Mouse (Mus musculus): ENCODE data around the gene Scly. TPM values are rescaled to one million over a fixed set of nuclear protein-coding genes. Genes with fewer than 3 reads are reported as not detected.

Gene Scly
- polyA plus RNA-seq, 1 experiment from 2014 or later, result 12.7 TPM

DNA sequence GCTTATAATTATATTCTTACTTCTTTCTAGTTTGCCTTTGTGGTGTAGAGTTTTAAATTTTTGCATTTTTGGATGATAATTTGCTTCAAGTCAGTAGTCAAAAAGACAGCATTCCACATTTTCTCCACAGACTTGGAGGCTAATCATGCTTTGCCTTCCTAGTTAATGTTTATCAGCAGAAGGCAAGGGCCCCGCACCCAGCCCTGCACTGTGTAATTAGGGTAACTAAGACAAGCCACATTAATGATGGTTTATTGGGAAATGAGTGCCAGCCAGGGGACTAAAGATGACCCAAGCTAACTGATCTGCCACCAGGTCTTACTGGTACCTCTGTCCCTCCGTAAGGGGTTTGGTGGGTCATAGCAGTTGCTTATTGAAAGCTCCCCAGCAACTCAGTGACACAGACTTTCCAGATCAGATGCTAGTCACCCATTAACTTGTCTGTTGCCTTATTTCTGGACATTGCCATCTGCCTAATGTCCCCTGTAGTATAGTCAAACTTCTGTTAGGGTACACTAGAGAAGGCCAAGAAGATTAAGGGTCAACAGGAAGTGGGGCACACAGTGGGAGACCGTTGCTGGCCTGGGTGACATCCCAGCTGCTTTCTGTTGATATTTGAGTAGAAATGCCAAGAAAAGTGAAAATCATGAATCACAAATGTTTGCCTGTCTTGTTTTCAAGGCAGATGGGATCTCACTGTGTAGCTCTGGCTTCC is 3.2 kb downstream of the Scly start:
- H3K27ac ChIP-seq (replicated peaks), result no peak overlapping the region
- no peak for ATAC-seq (ENCODE audit: insufficient number of reproducible peaks, low FRiP score, low TSS enrichment, low read depth)
- H3K4me2 ChIP-seq (replicated peaks), result no peak overlapping the region
- no peak overlapping the region for H3K4me3 ChIP-seq (replicated peaks)
- H3K4me1 ChIP-seq, result peaks cover 14% of the 10 kb centered on the region
- H3K27me3 ChIP-seq, result no peaks in the 10 kb centered on the region
- peaks cover 14% of the 10 kb centered on the region for H3K36me3 ChIP-seq
- H3K9ac ChIP-seq, result no peak overlapping the region
- WGBS, result 79% methylated on average over 3 of the region's 3 CpGs
- no peaks in the 10 kb centered on the region for H3K9me3 ChIP-seq (replicated peaks)

DNA sequence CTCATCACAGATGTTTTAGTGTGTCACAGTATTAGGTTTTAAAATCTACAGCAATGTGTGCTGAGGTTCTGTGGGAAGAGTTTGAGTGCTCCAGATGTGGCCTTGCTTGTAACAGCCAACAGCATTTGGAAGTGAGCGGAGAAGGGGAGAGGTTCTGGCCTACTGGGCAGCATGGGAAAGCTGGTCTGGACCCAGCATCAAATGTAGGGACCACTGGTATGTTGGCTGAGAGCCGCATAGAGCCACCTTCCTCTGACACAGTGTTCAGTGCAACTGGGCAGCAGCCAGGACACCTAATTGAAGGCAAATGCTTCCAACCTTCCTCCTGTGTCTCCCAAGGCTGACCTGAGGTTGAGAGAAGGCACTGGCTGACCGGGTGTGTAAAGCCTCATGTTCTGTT is 3.9 kb downstream of the Scly start:
- Histone ChIP-seq H3K4me3 (replicated peaks) (no peak overlapping the region), H3K36me3 (peaks cover 17% of the 10 kb centered on the region), H3K4me2 (replicated peaks) (no peak overlapping the region), H3K9ac (no peak overlapping the region), H3K4me1 (peaks cover 14% of the 10 kb centered on the region), H3K9me3 (replicated peaks) (no peaks in the 10 kb centered on the region), H3K27ac (replicated peaks) (no peak overlapping the region), H3K27me3 (no peaks in the 10 kb centered on the region)
- ATAC-seq (ENCODE audit: insufficient number of reproducible peaks, low FRiP score, low TSS enrichment, low read depth), result no peak
- WGBS, result 92% methylated on average over 3 of the region's 3 CpGs

DNA sequence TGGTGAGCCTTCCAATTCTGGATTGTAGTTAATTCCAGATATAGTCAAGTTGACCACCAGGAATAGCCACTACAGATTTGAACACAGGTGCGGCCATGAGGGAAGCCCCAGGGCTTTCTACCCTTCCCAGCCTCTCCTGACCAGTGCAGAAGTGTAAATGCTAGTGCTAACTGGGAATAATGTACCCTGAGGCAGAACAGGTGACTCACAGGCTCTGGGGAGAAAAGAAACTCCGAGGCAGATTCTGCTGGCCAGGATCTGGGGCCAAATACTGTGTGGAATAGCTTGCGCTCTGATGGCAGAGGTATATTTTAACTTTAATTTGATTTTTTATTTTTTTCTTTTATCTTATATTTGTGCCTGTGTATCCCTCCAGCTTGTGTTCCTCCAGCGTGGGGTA is 6.5 kb downstream of the Scly start:
- H3K9ac ChIP-seq, result no peak overlapping the region

DNA sequence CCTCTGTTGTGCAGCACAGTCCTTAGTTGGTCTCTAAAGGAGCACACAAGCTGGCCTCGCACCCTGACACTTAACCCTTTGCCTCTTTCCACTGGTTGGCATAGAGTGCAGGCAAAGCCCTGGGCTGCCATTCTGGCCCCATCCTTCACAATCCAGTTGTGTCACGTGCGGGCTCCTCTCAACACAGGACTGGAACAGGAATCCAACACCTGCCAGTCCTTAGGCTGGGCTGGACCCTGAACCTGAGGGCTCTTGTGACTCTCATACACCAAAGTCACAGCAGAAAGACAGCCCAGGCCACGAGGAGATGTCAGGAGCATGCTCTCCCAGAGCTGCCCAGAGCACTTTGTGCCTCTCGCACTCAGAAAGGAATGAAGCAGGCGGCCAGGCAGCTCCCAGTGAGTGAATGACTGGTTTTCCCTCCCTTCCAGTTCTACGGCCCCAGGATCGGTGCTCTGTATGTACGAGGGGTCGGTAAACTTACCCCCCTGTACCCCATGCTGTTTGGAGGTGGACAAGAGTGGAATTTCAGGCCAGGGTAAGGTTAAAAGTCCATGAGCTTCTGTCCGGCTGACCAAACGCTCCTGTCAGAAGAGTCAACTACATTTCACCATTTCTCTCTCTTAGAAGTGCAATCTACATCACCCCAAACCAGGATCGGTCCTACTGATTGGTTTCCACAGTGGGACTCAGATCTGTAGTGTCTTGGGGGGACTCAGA is 11.4 kb downstream of the Scly start:
- Histone ChIP-seq H3K4me1 (peaks cover 7% of the 10 kb centered on the region; the same call in 1 of the 2 replicates), H3K9me3 (replicated peaks) (no peaks in the 10 kb centered on the region), H3K27ac (replicated peaks) (no peak overlapping the region), H3K9ac (no peak overlapping the region), H3K27me3 (no peaks in the 10 kb centered on the region), H3K36me3 (peaks cover 52% of the 10 kb centered on the region), H3K4me3 (replicated peaks) (no peak overlapping the region), H3K4me2 (replicated peaks) (no peak overlapping the region)
- 90% methylated on average over 13 of the region's 13 CpGs for WGBS
- no peak for ATAC-seq (ENCODE audit: insufficient number of reproducible peaks, low FRiP score, low TSS enrichment, low read depth)

More for the DNA sequence above, 6.5 kb downstream of the Scly start:
- no peaks in the 10 kb centered on the region for H3K9me3 ChIP-seq (replicated peaks)
- H3K4me1 ChIP-seq, result peaks cover under 1% of the 10 kb centered on the region; the same call in 1 of the 2 replicates
- H3K27me3 ChIP-seq, result no peaks in the 10 kb centered on the region
- H3K4me2 ChIP-seq (replicated peaks), result no peak overlapping the region
- no peak overlapping the region for H3K27ac ChIP-seq (replicated peaks)
- no peak for ATAC-seq (ENCODE audit: insufficient number of reproducible peaks, low FRiP score, low TSS enrichment, low read depth)
- WGBS, result 84% methylated on average over 4 of the region's 4 CpGs
- peaks cover 36% of the 10 kb centered on the region for H3K36me3 ChIP-seq
- no peak overlapping the region for H3K4me3 ChIP-seq (replicated peaks)

DNA sequence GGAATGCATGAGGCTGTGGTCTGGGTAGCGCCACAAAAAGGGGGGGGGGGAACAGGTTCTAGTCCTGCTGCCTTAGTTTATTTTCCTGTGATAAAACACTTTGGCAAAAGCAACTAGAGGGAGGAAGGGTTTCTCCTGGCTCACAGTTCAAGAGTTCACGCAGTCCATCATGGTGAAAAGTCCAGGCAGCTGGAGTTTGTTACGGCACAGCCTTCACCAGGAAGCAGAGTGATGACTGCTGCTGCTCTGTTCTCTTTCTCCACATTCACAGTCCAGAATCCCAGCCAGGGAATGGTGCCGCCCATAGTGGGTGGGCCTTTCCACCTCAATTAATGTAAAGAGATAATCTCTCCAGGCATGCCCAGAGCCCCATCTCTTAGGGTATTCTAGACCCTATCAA is 14.1 kb downstream of the Scly start:
- WGBS, result 90% methylated on average over 4 of the region's 4 CpGs
- no peak for ATAC-seq (ENCODE audit: insufficient number of reproducible peaks, low FRiP score, low TSS enrichment, low read depth)

DNA sequence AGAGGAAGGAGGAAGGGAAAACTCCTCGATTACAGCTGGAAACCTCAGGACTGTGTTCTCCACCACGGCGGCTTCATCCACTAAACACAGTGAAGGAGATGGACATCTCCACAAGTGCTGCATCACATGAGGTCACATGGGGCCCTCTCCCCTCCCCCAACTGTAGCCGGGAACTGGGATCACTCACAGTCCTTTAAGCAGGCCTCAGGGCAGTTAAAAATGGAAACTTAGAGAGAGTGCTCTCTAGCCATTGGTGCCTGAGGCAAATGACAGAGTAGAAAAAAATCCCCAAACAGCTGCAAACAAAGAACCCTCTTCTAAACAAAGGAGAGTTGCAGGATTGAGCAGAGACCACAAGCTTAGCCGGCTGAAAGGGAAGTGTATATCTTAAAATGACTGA is 15.1 kb downstream of the Scly start:
- no peak for ATAC-seq (ENCODE audit: insufficient number of reproducible peaks, low FRiP score, low TSS enrichment, low read depth)
- Histone ChIP-seq H3K4me2 (replicated peaks) (no peak overlapping the region), H3K9me3 (replicated peaks) (no peaks in the 10 kb centered on the region), H3K4me1 (peaks cover 11% of the 10 kb centered on the region; the same call in 1 of the 2 replicates), H3K27ac (replicated peaks) (peak overlapping the region; percentile 55; the same call in 1 of the 2 replicates), H3K9ac (no peak overlapping the region), H3K36me3 (peaks cover 29% of the 10 kb centered on the region), H3K27me3 (no peaks in the 10 kb centered on the region; the same call in 1 of the 2 replicates), H3K4me3 (replicated peaks) (no peak overlapping the region)
- WGBS, result 19% methylated on average over 5 of the region's 5 CpGs

More for the DNA sequence above, 14.1 kb downstream of the Scly start:
- Histone ChIP-seq H3K4me1 (peaks cover 11% of the 10 kb centered on the region; the same call in 1 of the 2 replicates), H3K27ac (replicated peaks) (no peak overlapping the region), H3K36me3 (peaks cover 32% of the 10 kb centered on the region), H3K4me2 (replicated peaks) (no peak overlapping the region), H3K27me3 (no peaks in the 10 kb centered on the region; the same call in 1 of the 2 replicates), H3K4me3 (replicated peaks) (no peak overlapping the region), H3K9ac (no peak overlapping the region), H3K9me3 (replicated peaks) (no peaks in the 10 kb centered on the region)

DNA sequence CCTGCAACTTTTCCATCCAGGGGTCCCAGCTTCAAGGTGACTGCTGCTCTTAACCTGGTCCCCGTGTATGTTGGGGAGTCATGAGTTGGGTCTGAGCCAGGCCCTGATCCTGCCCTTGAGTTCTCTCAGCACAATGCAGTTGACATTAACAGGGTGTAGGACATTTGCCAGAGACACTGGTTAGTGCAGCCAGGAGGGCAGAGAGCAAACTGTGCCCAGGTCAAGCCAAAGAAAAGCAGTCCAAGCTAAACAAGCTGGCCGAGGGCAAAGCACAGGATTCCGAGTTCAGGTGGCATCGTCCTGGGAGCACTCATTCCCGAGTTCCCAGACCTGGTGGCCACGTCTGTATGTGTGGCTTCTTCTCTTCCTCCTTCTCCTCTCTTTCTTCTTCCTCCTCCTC is 19.5 kb downstream of the Scly start:
- Histone ChIP-seq H3K9ac (no peak overlapping the region), H3K27me3 (no peaks in the 10 kb centered on the region; the same call in 1 of the 2 replicates), H3K4me1 (peaks cover 18% of the 10 kb centered on the region), H3K27ac (replicated peaks) (no peak overlapping the region), H3K4me3 (replicated peaks) (no peak overlapping the region), H3K4me2 (replicated peaks) (no peak overlapping the region), H3K36me3 (no peaks in the 10 kb centered on the region), H3K9me3 (replicated peaks) (no peaks in the 10 kb centered on the region)
- no peak for ATAC-seq (ENCODE audit: insufficient number of reproducible peaks, low FRiP score, low TSS enrichment, low read depth)
- WGBS, result 80% methylated on average over 6 of the region's 6 CpGs

DNA sequence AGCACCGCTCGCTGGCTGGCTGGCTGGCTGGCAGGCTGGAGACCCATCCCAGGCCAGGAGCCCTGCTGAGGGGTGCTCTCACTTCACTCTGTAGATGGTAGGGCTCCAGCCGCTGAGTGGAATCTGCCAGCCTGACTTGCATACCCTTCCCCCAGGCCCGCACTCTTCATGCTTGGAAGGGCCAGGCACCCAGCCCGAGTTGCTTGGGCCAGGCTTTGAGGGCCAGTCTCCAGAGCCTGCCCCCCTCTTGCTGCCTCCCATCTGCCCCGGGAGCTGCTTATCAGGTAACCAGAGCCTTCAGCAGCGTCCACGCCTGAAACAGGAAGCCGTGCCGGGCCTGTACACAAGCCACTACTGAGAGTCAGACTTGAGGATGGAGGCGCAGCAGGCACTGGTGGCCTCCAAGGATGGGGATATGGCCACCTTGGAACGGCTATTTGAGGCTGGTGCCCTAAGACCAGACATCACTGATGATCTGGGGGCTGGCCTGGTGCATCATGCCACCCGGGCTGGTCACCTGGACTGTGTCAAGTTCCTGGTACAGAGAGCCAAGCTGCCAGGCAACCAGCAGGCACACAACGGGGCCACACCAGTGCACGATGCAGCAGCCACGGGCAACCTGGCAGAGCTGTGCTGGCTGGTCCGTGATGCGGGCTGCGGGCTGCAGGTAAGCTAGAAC is 23.8 kb downstream of the Scly start, which contains the start of gene Espnl:
TSS of gene Espnl (plus strand) at position 316 of the 679 bp plus-strand sequence.
- ATAC-seq (ENCODE audit: insufficient number of reproducible peaks, low FRiP score, low TSS enrichment, low read depth), result no peak
- no peak within 1 kb of the TSS for H3K9ac ChIP-seq
- no peak within 1 kb of the TSS for H3K4me2 ChIP-seq (replicated peaks)
- H3K9me3 ChIP-seq (replicated peaks), result no peaks in the 10 kb centered on the region
- no peak within 1 kb of the TSS for H3K4me3 ChIP-seq (replicated peaks)
- no peaks in the 10 kb centered on the region for H3K36me3 ChIP-seq
- H3K27me3 ChIP-seq, result no peaks in the 10 kb centered on the region
- H3K27ac ChIP-seq (replicated peaks), result no peak within 1 kb of the TSS
- WGBS, result 67% methylated on average over 19 of the region's 19 CpGs
- H3K4me1 ChIP-seq, result peaks cover 7% of the 10 kb centered on the region; the same call in 1 of the 2 replicates

DNA sequence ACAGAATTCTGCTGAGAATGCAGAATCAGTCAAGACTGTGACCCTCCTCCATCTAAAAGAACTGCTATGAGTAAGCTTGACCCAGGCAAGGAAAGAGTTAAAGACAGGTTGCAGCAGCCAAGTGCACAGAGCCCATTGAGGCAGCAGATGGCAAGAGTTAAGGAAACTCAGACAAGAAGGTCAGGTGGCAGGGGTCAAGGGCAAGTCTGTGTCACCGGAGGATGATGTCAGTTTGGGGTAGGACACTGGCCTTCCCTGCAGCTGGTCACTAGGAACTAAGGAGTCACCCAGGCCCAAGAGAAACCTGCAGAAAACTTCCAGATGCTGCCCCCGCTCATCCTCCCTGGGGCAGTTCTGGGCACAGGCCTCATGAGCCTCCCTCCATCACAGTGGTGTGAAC is 26.5 kb downstream of the Scly start:
- Histone ChIP-seq H3K4me1 (peaks cover 10% of the 10 kb centered on the region; the same call in 1 of the 2 replicates), H3K4me2 (replicated peaks) (no peak overlapping the region), H3K4me3 (replicated peaks) (no peak overlapping the region), H3K9me3 (replicated peaks) (no peaks in the 10 kb centered on the region), H3K27me3 (no peaks in the 10 kb centered on the region), H3K9ac (no peak overlapping the region), H3K36me3 (no peaks in the 10 kb centered on the region), H3K27ac (replicated peaks) (no peak overlapping the region)
- WGBS, result 62% methylated on average over 2 of the region's 2 CpGs
- ATAC-seq (ENCODE audit: insufficient number of reproducible peaks, low FRiP score, low TSS enrichment, low read depth), result no peak

DNA sequence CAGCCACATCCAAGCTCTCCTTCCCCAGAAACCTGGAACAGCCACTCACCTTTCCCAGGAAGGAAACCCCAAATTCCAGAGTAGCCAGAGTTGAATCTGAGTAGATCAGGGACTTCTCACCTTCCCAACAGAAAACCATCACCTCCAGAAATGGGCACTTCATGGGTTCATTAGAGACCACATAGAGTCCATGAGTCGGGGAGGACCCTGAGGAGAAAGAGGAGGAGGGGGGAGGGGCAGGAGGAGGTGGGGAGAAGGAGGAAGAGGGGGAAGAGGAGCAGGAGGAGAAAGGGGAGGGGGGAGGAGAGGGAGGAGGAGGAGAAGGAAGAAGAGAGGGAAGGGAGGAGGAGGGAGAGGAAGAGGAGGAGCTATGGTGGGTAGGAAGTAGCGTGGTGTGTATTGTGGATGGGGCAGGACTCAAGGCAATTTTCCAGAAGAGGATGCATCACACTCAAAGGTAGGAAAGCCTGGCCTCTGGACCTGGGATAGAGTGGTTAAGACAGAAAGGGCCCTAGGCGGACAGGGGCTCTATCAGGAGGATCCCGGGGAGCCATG is 27.4 kb downstream of the Scly start:
- Histone ChIP-seq H3K27ac (replicated peaks) (no peak overlapping the region), H3K4me2 (replicated peaks) (no peak overlapping the region), H3K9me3 (replicated peaks) (no peaks in the 10 kb centered on the region), H3K36me3 (no peaks in the 10 kb centered on the region), H3K4me3 (replicated peaks) (no peak overlapping the region), H3K4me1 (peaks cover 10% of the 10 kb centered on the region; the same call in 1 of the 2 replicates), H3K27me3 (no peaks in the 10 kb centered on the region), H3K9ac (no peak overlapping the region)
- WGBS, result 72% methylated on average over 4 of the region's 4 CpGs
- ATAC-seq (ENCODE audit: insufficient number of reproducible peaks, low FRiP score, low TSS enrichment, low read depth), result no peak

DNA sequence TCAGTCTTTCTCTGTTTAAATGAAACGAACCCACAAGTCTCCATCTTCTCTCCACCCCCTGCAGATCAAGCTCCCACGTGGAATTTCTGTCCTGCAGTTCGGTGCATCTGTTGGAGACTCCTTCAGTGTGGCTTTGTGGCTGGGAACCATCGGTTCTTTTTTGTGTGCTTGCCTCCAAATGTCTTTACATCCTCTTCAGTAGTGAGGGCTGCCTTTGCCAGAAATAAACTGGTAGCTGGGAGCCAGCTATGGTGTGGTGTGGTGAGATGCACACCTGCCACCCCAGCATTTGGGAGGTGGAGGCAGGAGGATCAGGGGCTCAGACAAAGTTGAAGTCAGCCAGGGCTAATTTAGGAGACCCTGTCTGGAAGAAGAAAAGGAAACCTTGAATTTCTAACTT is 34.0 kb downstream of the Scly start:
- Histone ChIP-seq H3K9ac (no peak overlapping the region), H3K4me3 (replicated peaks) (no peak overlapping the region), H3K9me3 (replicated peaks) (no peaks in the 10 kb centered on the region), H3K4me2 (replicated peaks) (no peak overlapping the region), H3K27ac (replicated peaks) (no peak overlapping the region), H3K4me1 (peaks cover 3% of the 10 kb centered on the region; the same call in 1 of the 2 replicates), H3K27me3 (no peaks in the 10 kb centered on the region), H3K36me3 (no peaks in the 10 kb centered on the region)
- 34% methylated on average over 4 of the region's 4 CpGs for WGBS
- ATAC-seq (ENCODE audit: insufficient number of reproducible peaks, low FRiP score, low TSS enrichment, low read depth), result no peak

Data from embryonic facial prominence, embryonic 15.5 days (tissue).